Mouse (Mus musculus) lung, postnatal 10 days (tissue): ENCODE results near the gene Ltb4r2.
A peak's percentile ranks its signal among the peaks of the same experiment; 100 is the strongest.

Source experiments
- DNase-seq: peaks from one replicate; pipeline ENCODE4 v3.0.0; 2021

The Ltb4r2 gene

DNA sequence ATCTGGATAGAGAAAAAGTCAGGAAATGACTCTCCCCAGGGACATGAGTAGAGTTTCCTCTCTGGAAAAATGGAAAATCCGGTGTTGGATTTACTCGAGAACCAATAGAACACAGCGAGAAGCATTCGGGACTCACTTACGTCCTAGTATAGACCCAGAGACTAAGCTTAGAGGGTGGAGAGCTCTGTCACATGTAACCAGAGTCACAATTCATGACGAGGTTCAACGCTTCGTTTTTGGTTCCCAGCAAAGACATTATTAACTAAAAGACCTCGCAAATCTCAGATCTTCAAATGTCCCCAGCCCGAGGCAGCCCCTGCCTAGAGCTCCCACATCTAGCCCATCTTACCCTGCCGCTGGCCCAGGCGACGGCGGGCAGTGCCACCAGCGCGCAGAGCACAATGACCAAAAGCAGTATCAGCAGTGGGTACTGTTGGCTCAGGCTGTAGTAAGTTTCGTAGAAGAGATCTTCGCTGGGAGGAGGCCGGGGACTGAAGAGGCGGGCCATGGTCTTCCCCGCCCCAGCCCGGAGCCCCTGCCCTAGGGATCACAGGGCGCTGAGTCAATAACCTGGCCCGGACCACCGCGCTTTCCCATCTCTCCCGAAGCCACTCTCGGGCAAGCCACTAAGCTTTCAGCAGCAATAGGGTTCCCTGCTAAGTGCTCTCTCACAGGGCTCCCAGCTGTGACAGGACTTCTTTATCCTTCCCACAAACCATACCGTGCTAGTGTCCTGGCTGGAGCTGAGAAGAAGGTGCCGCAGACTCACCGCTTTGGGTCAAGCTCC lies 22.1 kb downstream of the Ltb4r2 start:
- peak; percentile 69 for DNase-seq

DNA sequence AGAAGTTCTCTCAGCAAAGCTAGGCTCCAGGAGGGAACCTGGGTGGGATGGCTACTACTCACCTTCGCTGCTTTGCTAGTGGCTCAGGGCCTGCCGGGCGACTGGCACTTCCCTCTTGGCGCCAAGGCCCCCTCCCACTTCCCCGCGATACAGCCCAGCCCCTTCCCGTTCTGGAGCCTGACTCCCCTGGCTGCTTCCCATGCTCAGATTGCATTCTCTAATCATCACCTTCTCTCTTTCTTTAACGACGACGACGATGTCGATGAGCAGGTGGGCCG lies 22.7 kb downstream of the Ltb4r2 start, which contains the start of gene Adcy4:
Adcy4 (minus strand) TSS at position 138 of the 278 bp plus-strand sequence.
- peak; percentile 56 for DNase-seq

DNA sequence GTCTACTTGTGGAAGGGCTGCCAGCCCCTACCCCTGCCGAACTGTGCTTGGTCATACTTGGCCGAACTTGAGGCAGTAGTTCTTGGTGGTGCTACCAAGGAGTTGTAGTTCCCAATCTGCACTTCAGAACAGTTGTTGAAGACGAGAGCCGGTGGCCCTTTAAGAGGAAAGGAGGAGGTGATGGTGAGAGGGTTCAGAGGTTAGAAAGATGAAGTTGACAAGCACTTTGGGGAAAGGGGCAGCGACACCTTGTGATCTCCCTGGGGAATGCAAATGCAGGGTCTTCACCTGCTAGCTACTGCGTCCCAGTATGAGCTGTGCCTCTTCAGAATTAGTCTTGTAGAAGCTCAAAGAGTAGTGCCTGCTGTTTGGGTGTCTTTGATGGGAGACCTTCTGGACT lies 24.0 kb downstream of the Ltb4r2 start:
- peak; percentile 37 for DNase-seq

DNA sequence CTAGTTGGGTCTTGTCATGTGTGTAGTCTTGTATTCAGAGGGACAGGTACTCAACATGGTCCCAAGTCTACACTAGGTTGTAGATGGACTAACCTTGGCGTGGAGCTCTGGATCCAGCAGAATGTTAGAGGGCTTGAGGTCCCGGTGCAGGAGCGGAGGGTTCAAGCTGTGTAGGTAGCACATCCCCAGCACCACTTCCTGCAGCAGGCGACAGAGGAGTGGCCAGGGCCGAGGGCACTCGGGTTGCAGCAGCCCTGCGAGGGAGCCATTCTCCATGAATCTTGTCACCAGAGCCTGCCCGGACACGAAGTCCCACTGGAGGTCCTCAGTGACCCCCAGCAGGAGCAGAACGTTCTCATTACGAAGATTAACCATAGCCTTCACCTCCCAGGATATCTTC lies 26.5 kb downstream of the Ltb4r2 start:
- DNase-seq, result peak; percentile 3

DNA sequence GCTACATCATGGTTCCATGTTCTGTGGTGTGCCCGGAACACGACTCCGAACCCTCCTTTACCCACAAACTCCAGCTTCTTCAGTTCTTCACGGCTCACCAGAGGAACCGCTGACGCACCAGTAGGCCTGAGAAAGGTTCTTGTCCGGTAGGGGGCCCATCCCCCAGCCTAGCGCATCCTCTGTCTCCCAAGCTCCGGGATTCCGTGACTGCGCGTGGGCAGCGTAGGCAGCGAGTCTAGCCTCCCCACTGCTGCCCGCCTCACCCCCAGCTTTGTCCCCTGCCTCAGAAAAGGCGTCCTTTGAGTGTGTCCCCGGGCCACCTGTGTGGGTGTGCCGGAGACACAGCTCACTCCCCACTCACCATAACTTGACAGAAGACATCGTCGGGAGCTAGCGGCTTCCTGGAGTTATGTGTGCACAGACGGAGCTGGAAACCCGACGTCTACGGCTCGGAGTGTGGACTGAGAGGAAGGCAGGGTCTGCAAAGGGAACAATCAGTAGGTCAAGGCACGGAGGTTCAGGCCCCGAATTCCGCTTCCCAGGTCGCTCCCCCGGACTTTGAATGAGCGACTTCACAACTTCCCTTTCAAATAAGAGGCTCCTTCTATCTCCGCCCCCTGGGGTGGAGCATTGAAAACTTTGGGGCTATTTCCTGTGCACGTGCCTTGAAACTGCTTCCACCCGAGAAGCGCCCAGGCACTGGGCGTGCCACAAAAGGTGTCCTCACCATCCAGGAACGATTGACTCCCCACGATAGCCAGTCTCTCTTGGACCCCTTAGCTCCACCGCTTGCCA lies 27.2 kb downstream of the Ltb4r2 start, which contains the start of gene Ripk3:
Ripk3 (minus strand) TSS at position 610 of the 795 bp plus-strand sequence.
- DNase-seq, result peak; percentile 79

DNA sequence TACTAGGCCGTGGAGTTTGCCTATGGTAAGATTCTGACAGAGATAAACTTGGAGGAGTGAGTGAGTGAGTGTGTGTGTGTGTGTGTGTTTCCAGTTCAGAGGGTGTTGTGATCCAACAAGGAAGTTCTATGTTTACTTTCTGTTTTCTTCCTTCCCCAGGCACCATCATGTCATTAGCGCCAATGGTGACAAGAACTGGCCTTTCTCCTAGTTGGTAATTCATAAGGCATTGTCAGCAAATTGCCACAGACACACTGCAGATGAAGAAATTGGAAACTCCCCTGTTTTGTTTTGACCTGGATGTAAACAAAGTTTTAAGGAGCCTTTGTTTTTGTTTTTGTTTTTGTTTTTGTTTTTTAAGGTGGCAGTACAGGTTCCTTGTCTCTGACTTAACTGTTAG lies 32.2 kb downstream of the Ltb4r2 start:
- peak; percentile 11 for DNase-seq

DNA sequence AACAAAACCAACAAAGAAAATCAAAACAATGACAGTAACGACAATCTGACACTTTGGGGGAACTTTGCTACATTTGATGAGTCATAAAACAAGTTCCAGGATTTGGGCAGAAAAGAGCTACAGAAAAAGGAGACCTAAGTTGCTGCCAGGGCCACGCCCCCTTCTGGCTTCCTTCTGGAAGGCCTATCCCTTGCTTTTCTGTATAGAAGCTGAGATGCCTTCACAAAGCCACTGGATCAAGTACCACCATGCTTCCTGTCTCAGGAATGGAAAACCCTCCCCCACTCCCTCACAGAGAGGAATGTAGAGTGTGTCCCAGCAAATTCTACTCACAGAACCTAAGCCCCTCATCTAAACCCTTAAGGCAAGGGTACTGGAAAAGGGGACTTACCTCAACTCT lies 32.7 kb downstream of the Ltb4r2 start:
- DNase-seq, result peak; percentile 50

DNA sequence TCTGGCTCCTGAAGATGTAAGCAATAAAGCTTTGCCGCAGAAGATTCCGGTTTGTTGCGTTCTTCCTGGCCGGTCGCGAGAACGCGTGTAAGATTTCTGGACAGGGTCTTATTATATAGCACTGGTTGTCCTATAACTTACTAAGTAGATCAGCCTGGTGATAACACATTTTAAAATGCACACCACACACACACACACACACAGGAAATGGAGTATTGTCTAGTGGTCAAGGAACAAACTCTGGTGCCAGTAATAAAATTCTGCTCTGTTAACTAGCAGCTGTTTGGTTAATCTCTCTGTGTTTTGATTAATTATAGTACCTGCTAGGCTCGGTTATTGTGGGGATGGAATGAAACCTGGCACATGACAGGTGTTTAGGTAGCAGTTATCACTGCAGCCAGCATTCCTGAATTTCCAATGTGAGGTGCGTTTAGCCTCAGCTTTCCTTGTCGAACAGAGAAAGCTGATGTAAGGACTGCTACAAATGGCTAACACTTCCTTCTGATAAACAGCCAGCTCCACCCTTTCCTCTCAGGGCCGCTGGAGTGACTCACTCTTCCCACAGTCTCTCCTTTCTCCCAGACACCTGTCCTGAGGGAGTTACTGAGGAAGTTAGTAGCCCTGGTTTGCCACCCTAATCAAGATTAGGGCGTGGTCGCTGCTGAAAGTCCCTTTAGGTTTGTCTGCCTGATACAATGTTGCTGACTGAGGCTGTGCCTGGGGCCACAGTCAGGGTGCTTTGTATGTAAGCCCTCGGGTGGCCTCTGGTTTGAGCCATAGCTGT lies 34.3 kb downstream of the Ltb4r2 start:
- DNase-seq, result peak; percentile 63
